Mouse (Mus musculus): ENCODE data around the gene Smndc1. TPM values are rescaled to one million over a fixed set of nuclear protein-coding genes. Genes with fewer than 3 reads are reported as not detected.

Gene Smndc1
- 10 to 100 TPM; 38.6 to 45.1 TPM for total RNA-seq (2021)

DNA sequence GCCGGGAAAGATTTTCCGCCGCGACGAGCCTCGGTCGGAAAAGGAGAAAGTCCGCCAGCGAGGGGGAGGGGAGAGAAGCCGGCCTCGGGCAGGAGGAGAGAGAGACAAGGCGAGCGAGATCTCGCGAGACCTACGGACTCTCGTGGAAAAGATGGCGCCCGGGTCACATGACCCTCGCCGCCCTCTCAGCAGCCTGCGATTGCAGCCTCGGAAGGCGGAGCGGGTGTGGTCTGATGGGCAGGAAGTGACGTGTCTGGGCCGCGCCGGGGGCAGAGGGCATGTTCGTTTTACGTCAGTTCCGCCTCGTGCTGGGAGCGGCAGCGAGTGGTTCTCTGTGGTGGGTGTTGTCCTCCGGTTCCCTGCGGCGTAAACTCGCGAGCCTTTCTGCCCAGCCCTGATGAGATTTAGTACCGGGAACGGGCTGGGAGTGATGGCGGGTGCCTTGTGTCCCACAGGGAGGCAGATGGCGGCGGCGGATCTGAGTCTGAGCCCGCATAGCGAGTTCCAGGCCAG is at the start of gene Smndc1:
Gene Smndc1, minus strand, starts transcription at position 84 of the 513 bp plus-strand sequence.
- intact Hi-C loops (cut with DNase I) = loop anchor here (10.0 kb wide), 1 partner anchor 244 kb away; no protein-coding TSS in a partner anchor
- peak; percentile 100 for DNase-seq

- intact Hi-C loops (cut with DNase I) = no loop called here
Observed at GRCm38 (mm10) chr19:53439340-53439739, 49.0 kb upstream of the Smndc1 start.

GRCm38 (mm10) chr19:53437991-53438390 is 47.6 kb upstream of the Smndc1 start:
- intact Hi-C loops (cut with DNase I) = no loop called here
- DNase-seq = no peak

More at GRCm38 (mm10) chr19:53439340-53439739, 49.0 kb upstream of the Smndc1 start:
- DNase-seq = no peak

GRCm38 (mm10) chr19:53437311-53437958 is 47.1 kb upstream of the Smndc1 start:
- intact Hi-C loops (cut with DNase I) = no loop called here
- DNase-seq = no peak

DNA sequence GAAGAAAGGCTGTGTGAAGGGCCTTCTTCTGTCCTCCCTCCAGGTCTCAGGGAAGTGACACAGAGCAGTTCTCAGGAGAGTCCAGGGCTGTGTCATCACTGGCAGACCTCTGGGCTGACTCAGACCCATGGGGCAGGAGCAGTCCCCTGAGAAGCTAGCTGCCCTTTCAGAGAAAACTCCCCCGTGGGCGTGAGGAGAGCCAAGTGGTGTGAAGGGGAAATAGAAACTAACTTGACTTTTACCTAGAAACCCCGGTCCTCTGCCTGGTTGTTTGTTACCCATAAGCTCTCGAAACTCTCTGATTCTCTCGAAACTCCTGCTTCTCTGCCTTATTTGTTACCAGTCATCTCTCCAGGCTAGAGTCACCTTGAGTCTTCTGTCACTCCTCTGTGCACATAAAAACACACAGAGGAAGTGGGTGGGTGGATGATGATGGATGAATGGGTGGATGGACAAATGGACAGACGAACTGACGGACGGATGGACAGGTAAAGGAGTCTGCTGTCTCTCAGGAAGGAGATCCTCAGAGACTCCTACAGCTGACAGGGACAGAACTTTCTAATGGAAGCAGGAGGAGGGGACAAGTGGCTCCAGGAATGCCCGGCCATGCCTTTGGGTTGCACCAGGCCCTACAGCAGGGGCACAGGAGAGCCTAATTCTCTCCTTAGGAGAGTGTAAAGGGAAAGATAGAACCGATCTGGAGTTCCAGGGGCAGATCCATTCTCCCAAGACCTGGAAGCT is 43.7 kb upstream of the Smndc1 start:
- intact Hi-C loops (cut with DNase I) = no loop called here
- no peak for DNase-seq

- intact Hi-C loops (cut with DNase I) = no loop called here
Observed at GRCm38 (mm10) chr19:53431003-53431402, 40.6 kb upstream of the Smndc1 start.

GRCm38 (mm10) chr19:53430356-53430755 is 40.0 kb upstream of the Smndc1 start:
- DNase-seq = peak; percentile 76
- intact Hi-C loops (cut with DNase I) = no loop called here

More at GRCm38 (mm10) chr19:53431003-53431402, 40.6 kb upstream of the Smndc1 start:
- DNase-seq = no peak

DNA sequence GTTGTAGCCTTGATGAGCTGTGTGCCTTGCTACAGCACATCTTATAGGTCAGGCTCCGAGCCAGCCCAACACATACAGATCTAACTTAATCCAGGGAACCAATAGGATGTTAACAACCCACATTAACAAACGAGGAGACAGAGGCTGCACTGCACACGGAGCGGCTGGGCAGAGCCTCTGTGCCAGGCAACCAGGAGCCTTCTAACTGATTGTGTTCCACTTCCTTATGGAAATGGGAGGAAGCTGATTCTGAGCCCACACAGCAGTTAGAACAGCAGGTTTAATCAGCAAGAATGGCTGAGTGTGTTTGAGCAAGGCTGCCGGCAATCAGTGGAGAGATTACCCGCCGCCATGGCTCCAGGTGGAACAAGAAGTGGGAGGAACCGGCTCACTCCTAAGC is 37.4 kb upstream of the Smndc1 start:
- intact Hi-C loops (cut with DNase I) = no loop called here

DNA sequence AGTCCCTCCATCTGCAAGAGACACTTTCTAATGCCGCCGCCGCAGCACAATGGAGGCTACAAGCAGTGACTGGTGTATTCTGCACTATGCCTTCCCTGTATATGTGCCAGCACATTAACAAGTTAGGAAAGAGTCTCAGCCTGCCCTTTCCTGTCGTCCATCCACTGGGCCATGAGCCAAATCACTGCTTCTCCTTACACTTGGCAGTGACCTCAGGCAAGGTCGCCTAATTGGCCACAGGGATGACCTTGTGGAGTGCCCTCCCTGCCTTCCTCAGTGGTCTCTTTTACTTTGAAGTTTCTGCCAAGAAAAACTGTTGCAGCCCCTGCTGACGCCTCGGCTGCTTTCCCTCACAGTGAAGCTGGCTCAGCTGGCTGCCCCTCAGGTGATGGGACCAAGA is 37.0 kb upstream of the Smndc1 start:
- peak; percentile 54 for DNase-seq
- intact Hi-C loops (cut with DNase I) = no loop called here

More for the DNA sequence above, 37.4 kb upstream of the Smndc1 start:
- no peak for DNase-seq

DNA sequence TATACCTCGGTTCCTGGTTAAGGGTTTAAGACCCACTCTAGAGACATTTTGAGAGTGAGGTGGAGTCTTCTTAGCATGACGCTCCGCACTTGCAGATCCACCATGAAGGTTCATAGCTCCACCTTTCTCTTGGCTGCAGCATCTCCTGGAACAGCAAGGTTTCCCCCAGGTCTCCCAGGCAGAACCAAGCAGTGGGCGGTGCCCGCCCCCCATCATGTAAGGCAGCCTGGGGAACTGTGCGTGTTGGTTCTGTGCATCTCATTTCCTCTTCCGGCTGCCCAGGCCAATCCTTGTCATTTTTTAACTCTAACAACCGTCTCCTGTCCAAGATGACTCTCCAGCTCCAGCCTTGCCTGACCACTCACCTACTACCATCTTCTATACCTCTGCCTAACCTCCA is 35.4 kb upstream of the Smndc1 start:
- DNase-seq = no peak
- intact Hi-C loops (cut with DNase I) = no loop called here

GRCm38 (mm10) chr19:53424629-53425028 is 34.3 kb upstream of the Smndc1 start:
- intact Hi-C loops (cut with DNase I) = no loop called here
- DNase-seq = no peak

DNA sequence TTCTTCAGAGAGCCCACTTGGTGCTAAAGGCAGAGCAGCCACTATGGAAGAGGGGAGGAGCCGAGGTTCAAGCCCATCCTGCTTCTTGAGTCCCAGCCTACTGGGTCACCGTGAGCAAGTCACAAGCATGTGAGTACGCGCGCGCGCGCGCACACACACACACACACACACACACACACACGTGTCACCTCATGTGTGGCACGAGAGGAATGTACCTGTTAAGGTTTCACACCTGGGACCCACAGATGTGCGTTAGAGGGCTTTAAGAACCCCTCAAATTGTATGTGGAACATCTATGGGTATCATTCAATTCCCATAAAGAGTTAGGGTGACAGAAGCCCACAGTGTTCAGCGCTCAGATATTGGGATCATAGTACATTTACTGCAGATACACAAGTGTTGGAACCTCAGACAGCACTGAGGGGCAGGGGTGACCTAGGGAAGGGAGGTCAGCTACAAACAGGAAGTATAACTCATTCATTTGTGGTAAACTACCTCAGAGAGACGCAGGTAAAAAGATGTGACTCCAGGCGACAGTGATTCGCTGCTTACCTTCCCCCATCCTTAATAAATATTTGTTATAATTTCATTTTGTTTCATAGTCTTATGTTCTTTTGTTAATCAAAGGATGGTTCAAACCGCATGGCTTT is 33.6 kb upstream of the Smndc1 start:
- no peak for DNase-seq
- intact Hi-C loops (cut with DNase I) = no loop called here

DNA sequence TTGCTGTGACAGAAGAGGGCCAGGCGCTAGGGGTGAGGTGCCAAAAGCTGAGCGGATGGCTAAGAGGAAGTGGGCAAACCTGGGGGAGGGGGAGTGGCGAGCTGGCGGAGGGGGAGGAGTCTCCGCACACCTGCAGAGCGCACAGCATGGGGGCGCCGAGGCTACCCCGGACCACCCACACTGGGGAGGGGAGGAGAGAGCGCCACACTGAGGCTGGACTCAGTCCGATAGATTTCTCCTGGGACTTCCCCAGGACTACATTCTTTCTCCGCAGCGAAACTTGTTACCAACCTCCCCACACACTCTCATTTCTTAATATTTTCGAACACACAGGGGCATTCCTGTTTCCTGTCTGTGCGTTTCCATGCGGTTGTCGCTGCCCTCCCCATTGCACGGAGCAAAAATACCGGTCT is 33.0 kb upstream of the Smndc1 start:
- intact Hi-C loops (cut with DNase I) = no loop called here
- no peak for DNase-seq

DNA sequence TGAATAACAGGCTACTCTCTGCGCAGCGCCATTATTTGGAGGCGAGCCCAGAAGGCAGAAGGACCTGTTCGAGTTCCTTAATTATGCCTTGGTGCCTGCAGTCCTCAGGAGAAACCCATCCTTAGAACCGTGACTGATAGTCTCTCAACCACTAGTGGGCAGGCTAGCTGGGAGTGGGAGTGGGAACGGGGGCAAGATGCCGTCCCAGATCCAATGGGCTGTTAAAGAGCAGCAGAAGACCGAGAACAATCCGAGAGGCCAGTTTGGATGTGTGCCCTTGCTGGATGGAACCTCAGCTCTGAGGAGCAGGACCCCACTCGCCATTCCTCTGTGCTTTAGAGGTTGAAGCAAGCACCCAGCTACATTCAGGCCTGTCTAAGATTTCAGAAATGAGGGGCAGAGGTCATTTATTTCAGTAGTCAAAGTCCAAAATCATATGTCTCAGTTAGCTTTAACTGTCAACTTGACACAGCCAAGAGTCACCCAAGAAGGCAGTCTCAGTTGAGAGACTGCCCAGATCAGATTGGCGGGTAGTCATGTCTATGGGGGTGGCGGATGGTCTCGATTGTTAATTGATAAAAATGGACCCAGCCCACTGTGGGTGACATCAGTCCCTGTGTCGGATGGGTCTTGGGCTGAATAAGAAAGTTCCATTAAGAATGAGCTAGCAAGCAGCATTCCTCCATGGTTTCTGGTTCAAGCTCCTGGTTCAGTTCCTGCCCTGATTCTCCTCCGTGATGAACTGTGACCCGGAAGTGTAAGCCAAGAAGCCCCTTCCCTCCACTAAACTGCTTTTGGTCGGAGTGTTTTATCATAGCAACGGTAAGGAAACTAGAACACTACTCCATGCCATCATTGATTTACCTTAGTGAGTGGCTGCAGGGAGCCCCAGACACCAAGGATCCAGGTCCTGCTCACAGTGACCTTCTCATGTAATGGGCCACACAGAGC is 32.3 kb upstream of the Smndc1 start:
- intact Hi-C loops (cut with DNase I) = no loop called here
- peak; percentile 66 for DNase-seq

- intact Hi-C loops (cut with DNase I) = no loop called here
- DNase-seq = no peak
Observed at GRCm38 (mm10) chr19:53421583-53422188, 31.3 kb upstream of the Smndc1 start.

- intact Hi-C loops (cut with DNase I) = no loop called here
Observed at GRCm38 (mm10) chr19:53420924-53421582, 30.7 kb upstream of the Smndc1 start.

GRCm38 (mm10) chr19:53419834-53420233 is 29.5 kb upstream of the Smndc1 start:
- intact Hi-C loops (cut with DNase I) = no loop called here

More at GRCm38 (mm10) chr19:53420924-53421582, 30.7 kb upstream of the Smndc1 start:
- peak; percentile 55 for DNase-seq

GRCm38 (mm10) chr19:53415198-53415597 is 24.8 kb upstream of the Smndc1 start:
- DNase-seq = no peak
- intact Hi-C loops (cut with DNase I) = no loop called here

More at GRCm38 (mm10) chr19:53419834-53420233, 29.5 kb upstream of the Smndc1 start:
- peak; percentile 73 for DNase-seq

DNA sequence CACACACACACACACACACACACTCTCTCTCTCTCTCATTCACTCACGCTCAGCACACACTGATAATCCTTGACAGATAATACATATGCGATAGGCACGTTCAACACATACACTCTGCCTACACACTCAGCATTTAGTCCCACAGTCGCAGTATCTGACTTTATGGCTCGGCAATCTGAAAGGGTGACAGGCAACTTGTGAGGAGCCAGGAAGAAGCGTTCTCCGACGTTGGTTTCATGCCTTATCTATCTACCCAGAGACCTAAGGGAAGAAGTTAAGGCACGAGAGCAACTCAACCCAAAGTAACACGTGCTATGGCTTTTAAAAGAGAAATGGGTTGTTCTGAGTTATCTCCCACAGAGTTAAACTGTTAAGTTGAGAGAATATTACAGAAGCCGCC is 24.3 kb upstream of the Smndc1 start:
- DNase-seq = no peak
- intact Hi-C loops (cut with DNase I) = no loop called here
